Mouse (Mus musculus) midbrain, embryonic 16.5 days (tissue): ENCODE data around the gene Bcar3. TPM values are rescaled to one million over a fixed set of nuclear protein-coding genes. Genes with fewer than 3 reads are reported as not detected.

ENCODE experiments used
- ATAC-seq: fragments of 200-750 bp; cut with Nextera tagmentation; 2 replicates; pipeline ENCODE4 v1.8.0; 2017; ENCODE audit warnings: moderate TSS enrichment
- H3K27ac ChIP-seq: fragments of 300-500 bp; sonication (generic); 2 replicates; pipeline ENCODE4 v1.5.1; 2014; ENCODE audit warnings: mild to moderate bottlenecking, low read length, mixed read lengths
- H3K27me3 ChIP-seq: fragments of 300-500 bp; sonication (generic); 2 replicates; pipeline ENCODE4 v1.6.1; 2014; ENCODE audit warnings: low read depth, low read length, mixed read lengths; ENCODE audit not compliant: control insufficient read depth, insufficient read depth
- H3K36me3 ChIP-seq: fragments of 300-500 bp; sonication (generic); 2 replicates; pipeline ENCODE4 v1.6.1; 2014; ENCODE audit warnings: mild to moderate bottlenecking, low read length, moderate library complexity, mixed read lengths; ENCODE audit not compliant: control insufficient read depth, insufficient read depth
- H3K4me1 ChIP-seq: fragments of 300-500 bp; sonication (generic); 2 replicates; pipeline ENCODE4 v1.6.1; 2014; ENCODE audit warnings: mild to moderate bottlenecking, low read length, mixed read lengths; ENCODE audit not compliant: control insufficient read depth, insufficient read depth
- H3K4me2 ChIP-seq: fragments of 300-500 bp; sonication (generic); 2 replicates; pipeline ENCODE4 v1.6.1; 2014; ENCODE audit warnings: mild to moderate bottlenecking, low read length, mixed read lengths
- H3K4me3 ChIP-seq: fragments of 300-500 bp; sonication (generic); 2 replicates; pipeline ENCODE4 v1.5.1; 2014; ENCODE audit warnings: low read depth, mild to moderate bottlenecking, low read length, moderate library complexity, mixed read lengths
- H3K9ac ChIP-seq: fragments of 300-500 bp; sonication (generic); 2 replicates; pipeline ENCODE4 v1.6.1; 2014; ENCODE audit warnings: low read depth, low read length, mixed read lengths
- H3K9me3 ChIP-seq: fragments of 300-500 bp; sonication (generic); replicated peaks from 2 replicates; pipeline ENCODE4 v1.6.1; 2014; ENCODE audit warnings: mild to moderate bottlenecking, low read length, mixed read lengths; ENCODE audit not compliant: control insufficient read depth, poor library complexity, severe bottlenecking
- WGBS: fragments of 180-500 bp; shearing (Covaris S2); extraction: QIAGEN DNeasy Blood & Tissue Kit; methylation state at CpG from one replicate; pipeline ENCODE4 v1.1.7; 2014; 5-methylcytosine and 5-hydroxymethylcytosine counted together
- polyA plus RNA-seq: library from polyadenylated mRNA; unstranded; fragments of >200 nt; fragmentation: Nextera tagmentation; extraction: Ambion mirVana; gene quantifications from 2 replicates; pipeline ENCODE4 v1.2.1, GENCODE M21; 2015

The Bcar3 gene
- polyA plus RNA-seq, 1 experiment from 2014 or later, result 7.6 TPM

DNA sequence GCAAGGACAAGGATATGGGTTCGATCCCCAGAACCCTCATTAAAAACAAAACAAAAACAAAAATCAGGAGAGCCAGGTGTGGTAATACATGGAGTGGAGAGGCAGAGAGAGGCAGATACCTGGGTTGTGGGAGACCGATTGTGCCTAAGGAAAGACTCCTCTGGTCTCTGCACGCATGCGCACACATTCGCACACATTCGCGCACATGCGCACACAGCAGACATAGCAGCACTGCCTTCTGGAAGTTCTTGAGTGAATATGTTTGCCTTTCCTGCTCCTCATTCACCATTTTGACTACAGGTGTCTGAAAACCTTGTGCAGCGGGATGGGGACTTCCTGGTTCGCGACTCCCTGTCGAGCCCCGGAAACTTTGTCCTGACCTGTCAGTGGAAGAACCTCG lies 213.9 kb downstream of the Bcar3 start:
- no peak overlapping the region for H3K4me3 ChIP-seq
- H3K4me2 ChIP-seq, result no peak overlapping the region
- no peaks in the 10 kb centered on the region for H3K9me3 ChIP-seq
- no peak overlapping the region for H3K27ac ChIP-seq
- H3K36me3 ChIP-seq, result no peaks in the 10 kb centered on the region
- H3K27me3 ChIP-seq, result no peaks in the 10 kb centered on the region
- peaks cover 8% of the 10 kb centered on the region for H3K4me1 ChIP-seq
- no peak overlapping the region for H3K9ac ChIP-seq
- ATAC-seq, result no peak
- WGBS, result 95% methylated on average over 14 of the region's 14 CpGs

DNA sequence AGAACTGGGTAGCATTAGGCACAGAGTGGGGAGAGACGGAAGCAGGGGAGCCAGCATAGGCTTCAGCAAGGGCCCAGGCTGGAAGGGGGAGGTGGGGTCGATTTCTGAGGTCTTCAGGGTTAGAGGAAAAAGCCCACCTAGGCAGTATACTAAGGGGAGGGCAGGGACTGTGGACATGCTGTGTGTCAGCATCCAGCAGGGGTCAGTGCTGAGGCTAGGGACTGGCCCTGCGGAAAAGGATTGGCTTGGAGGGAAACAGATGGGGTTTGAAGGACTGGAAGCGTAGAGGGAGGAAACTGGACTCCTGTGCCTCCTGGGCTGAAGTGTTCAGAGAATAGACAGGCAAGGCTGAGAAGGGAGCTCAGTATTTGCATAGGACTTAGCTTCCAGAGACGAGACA lies 215.1 kb downstream of the Bcar3 start:
- peak; percentile 30; the same call in 1 of the 2 replicates for ATAC-seq
- Histone ChIP-seq H3K4me1 (peaks cover 8% of the 10 kb centered on the region), H3K27me3 (no peaks in the 10 kb centered on the region), H3K27ac (no peak overlapping the region), H3K9ac (no peak overlapping the region), H3K4me3 (no peak overlapping the region), H3K9me3 (no peaks in the 10 kb centered on the region), H3K4me2 (no peak overlapping the region), H3K36me3 (no peaks in the 10 kb centered on the region)
- WGBS, result 39% methylated on average over 5 of the region's 5 CpGs

DNA sequence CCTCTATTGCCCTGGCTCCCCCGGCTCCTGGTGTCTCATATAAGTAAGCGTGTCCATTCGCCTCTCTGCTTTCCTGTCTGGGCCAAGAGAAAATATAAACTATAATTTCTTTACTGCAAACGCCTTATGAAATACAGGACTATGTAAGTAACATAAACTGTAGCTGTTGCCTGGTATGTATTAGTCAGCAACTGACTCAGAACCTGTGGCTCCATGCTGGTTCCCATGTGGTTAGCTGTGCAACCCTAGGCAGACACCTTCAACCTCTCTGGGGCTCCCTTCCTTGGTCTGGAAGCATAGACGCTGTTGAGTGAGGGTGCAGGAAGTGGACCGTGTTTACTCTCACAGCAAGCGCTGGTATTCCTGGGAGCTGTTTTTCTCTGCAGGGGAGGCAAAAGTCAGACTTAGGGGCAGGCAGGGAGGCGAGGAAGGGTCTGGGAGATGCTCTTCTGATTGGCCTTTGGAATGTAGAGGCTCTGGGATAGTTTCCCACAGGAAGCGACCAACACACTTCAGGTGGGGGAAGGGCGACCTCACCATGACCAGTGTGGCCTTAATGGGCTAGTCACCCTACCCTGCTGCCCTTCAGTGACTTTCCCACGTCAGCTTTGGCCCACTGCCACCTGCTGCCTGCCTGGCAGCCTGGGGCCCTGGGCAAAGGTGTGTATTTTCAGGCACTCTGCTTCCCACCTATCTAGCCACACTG lies 215.8 kb downstream of the Bcar3 start:
- Histone ChIP-seq H3K4me3 (no peak overlapping the region), H3K9me3 (no peaks in the 10 kb centered on the region), H3K4me1 (peaks cover 8% of the 10 kb centered on the region), H3K27me3 (no peaks in the 10 kb centered on the region), H3K9ac (no peak overlapping the region), H3K4me2 (no peak overlapping the region), H3K27ac (no peak overlapping the region), H3K36me3 (no peaks in the 10 kb centered on the region)
- ATAC-seq, result no peak
- 77% methylated on average over 11 of the region's 11 CpGs for WGBS

DNA sequence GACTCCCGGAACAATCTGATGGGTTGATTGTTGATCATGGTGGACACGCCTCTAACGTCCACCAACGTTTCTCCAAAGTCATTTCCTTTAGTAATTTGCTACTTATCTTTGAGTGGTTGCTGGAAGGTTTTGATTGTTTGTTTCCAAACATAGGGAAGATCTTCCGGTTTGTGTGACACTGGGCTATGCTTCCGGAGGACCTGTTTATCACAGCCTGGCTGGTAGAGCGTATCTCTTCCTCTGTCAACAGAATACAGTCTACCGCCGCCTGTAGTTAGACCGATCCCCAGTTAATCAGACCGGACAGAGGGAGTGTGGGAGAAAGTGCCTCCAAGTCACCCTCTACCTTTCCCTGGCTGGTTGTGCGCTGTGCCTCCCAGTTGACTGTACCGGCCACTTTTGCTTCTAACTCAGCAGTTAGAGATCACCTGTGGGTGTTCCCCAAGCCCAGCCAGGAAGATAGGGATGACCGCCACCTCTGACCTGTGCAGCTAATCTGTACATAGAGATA lies 216.4 kb downstream of the Bcar3 start:
- no peaks in the 10 kb centered on the region for H3K27me3 ChIP-seq
- peaks cover 8% of the 10 kb centered on the region for H3K4me1 ChIP-seq
- no peak overlapping the region for H3K4me3 ChIP-seq
- ATAC-seq, result no peak
- no peak overlapping the region for H3K27ac ChIP-seq
- no peaks in the 10 kb centered on the region for H3K36me3 ChIP-seq
- WGBS, result 91% methylated on average over 14 of the region's 14 CpGs
- H3K9me3 ChIP-seq, result no peaks in the 10 kb centered on the region
- no peak overlapping the region for H3K9ac ChIP-seq
- no peak overlapping the region for H3K4me2 ChIP-seq

- Histone ChIP-seq H3K4me2 (no peak overlapping the region), H3K36me3 (no peaks in the 10 kb centered on the region), H3K9ac (no peak overlapping the region), H3K4me3 (no peak overlapping the region), H3K27ac (no peak overlapping the region), H3K4me1 (peaks cover 8% of the 10 kb centered on the region), H3K27me3 (no peaks in the 10 kb centered on the region), H3K9me3 (no peaks in the 10 kb centered on the region)
- 85% methylated on average over 10 of the region's 10 CpGs for WGBS
- no peak for ATAC-seq
Measured at GRCm38 (mm10) chr3:122510932-122511331, 217.0 kb downstream of the Bcar3 start.

DNA sequence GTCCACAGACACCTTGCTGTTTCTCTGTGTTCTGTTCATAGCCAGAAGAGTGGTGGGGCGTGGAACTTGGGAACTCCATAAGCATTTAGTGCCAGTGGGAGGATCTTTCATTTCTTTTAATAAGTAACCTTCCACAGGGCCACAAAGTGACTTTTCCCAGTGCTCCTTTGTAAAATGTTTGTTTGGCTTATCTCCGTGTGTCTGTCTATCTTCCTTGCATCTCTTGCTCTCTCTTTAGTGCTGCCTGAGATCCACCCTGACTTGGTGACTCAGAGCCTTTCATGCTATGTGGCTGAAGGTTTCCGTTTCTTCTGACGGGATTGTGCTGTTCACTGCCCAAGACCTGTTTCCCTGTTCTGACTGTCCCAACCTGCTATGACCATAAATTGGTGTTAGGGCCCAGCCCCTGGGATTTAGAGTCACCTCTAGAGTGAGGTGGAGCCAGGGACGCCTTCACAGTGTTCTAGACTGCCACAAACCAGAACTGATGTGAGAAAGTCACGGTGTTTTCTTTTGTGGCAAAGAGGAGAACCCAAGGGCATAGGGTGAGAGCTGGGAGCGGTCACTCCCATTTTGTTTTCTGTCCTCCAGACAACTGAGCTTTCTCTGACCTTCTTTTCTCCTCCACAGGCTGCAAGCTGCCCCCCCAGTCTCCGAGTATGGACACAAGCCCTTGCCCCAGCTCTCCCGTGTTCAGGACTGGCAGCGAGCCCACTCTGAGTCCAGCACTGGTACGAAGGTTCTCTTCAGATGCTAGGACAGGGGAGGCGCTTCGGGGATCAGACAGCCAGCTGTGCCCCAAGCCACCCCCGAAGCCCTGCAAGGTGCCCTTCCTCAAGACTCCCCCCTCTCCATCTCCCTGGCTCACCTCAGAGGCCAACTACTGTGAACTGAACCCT lies 218.0 kb downstream of the Bcar3 start:
- H3K27ac ChIP-seq, result no peak overlapping the region
- H3K9me3 ChIP-seq, result no peaks in the 10 kb centered on the region
- no peak overlapping the region for H3K4me3 ChIP-seq
- no peaks in the 10 kb centered on the region for H3K36me3 ChIP-seq
- H3K9ac ChIP-seq, result no peak overlapping the region
- no peaks in the 10 kb centered on the region; the same call in 1 of the 2 replicates for H3K4me1 ChIP-seq
- no peak overlapping the region for H3K4me2 ChIP-seq
- WGBS, result 92% methylated on average over 14 of the region's 14 CpGs
- no peaks in the 10 kb centered on the region for H3K27me3 ChIP-seq
- ATAC-seq, result no peak

GRCm38 (mm10) chr3:122512725-122513375 lies 218.9 kb downstream of the Bcar3 start:
- Histone ChIP-seq H3K9ac (no peak overlapping the region), H3K27me3 (no peaks in the 10 kb centered on the region), H3K9me3 (no peaks in the 10 kb centered on the region), H3K4me3 (no peak overlapping the region), H3K27ac (no peak overlapping the region), H3K4me1 (peaks cover 8% of the 10 kb centered on the region; the same call in 1 of the 2 replicates), H3K36me3 (no peaks in the 10 kb centered on the region), H3K4me2 (no peak overlapping the region)
- no peak for ATAC-seq
- 94% methylated on average over 16 of the region's 16 CpGs for WGBS

GRCm38 (mm10) chr3:122515568-122516326 lies 221.8 kb downstream of the Bcar3 start:
- H3K9me3 ChIP-seq, result no peaks in the 10 kb centered on the region
- no peak overlapping the region for H3K4me3 ChIP-seq
- H3K36me3 ChIP-seq, result no peaks in the 10 kb centered on the region
- 83% methylated on average over 6 of the region's 6 CpGs for WGBS
- H3K27me3 ChIP-seq, result no peaks in the 10 kb centered on the region
- H3K4me1 ChIP-seq, result peaks cover 26% of the 10 kb centered on the region
- no peak for ATAC-seq
- H3K27ac ChIP-seq, result no peak overlapping the region
- no peak overlapping the region for H3K9ac ChIP-seq
- no peak overlapping the region for H3K4me2 ChIP-seq
